Mouse (Mus musculus): ENCODE results near the gene Usp29. TPM values are rescaled to one million over a fixed set of nuclear protein-coding genes. Genes with fewer than 3 reads are reported as not detected.

The Usp29 gene
- total RNA-seq, 2 experiments from 2014 or later, result 2.8 to 4.0 TPM

DNA sequence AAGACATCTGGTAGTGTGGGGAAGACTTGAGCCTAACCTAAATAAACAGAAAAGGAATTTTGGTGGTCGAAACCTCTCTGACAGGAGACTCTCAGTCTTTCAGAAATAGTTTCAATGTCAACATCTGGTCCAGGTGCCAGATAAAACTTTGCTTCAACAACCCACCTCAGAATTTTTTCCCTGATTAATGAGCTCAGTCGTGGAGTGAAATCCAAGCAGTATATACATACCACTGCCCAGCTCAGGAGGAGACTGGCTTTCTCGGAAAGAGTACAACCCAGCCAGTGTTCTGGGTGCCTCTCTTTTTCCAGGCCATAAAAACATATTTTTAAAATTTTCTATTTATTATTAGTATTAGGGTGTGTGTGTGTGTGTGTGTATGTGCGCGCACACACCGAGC is 89.9 kb downstream of the Usp29 start:
- no peak for DNase-seq

- peak; percentile 14 for DNase-seq
Measured at GRCm38 (mm10) chr7:6822633-6823032, 92.3 kb downstream of the Usp29 start.

DNA sequence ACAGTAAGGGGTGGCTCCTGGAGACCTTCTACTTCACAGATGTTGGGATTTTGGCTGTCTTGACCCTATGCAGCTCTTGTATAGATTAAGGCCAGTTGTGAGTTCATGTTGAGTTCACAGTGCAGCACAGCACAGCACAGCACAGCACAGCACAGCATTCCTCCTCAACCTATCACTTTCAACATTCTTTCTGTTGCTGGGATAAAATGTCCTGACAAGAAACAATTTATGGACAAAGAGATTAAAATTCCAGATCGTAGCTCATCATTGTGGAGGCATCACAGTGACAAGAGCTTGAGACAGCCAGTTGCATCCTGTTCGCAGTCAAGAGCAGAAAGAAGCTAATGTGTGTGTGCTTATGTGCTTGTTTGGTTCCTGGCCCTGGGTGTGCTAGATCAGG is 93.3 kb downstream of the Usp29 start:
- no peak for DNase-seq

DNA sequence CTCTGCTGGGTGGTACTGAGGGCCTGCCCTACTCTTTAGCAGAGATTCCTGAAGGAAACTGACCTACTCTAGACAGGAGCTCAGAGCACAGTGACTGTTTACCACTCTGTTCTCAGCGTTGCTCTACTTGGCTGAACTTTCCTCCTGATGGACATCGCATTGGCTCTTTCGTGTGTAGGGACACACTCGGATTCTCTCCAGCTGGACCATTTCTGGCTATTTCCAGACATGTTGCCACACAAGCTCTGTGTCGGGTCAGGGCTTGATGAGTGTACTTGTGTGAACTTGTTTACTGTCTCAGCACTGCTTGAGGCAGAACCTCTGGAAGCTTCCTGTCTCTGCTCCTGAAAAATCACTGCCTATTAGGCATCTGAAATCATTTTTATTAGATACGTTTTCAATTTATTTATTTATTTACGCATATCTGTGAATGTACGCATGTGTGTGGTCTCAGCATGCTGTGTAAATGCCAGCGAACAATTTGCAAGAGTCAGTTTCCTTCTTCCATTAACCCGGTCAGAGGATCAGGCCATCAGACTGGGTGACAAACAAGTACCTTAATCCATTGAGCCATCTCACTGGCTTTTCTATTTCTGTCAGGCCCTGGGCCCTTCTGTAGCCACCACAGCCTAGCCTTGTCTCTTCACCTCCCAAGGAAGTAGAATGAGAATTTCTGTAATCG is 95.7 kb downstream of the Usp29 start:
- DNase-seq, result peak; percentile 72

GRCm38 (mm10) chr7:6829148-6829547 is 98.8 kb downstream of the Usp29 start:
- DNase-seq, result no peak

- DNase-seq, result no peak
Measured at GRCm38 (mm10) chr7:6834950-6835349, 104.6 kb downstream of the Usp29 start.

DNA sequence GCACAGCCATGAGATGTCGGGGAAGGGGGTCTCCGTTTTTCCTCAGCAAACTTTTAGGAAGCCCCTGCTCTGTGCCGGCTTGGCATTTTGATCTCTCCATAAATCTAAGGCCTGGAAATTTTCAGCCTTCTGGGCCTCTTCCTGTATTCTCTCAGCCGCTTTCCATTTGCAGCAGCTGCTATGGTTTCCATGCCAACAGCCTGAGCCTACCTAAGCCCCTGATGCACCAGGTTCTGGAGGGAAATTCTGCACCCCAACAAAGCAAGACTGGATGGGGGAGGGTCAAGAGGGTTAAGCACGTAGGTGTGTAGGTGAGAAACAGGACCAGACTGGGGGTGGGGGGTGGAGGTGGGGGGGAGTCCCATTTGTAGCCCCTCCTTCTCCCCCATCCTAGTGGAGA is 105.0 kb downstream of the Usp29 start:
- no peak for DNase-seq

- DNase-seq, result no peak
Measured at GRCm38 (mm10) chr7:6837297-6837925, 107.0 kb downstream of the Usp29 start.

GRCm38 (mm10) chr7:6837926-6838554 is 107.7 kb downstream of the Usp29 start:
- no peak for DNase-seq

DNA sequence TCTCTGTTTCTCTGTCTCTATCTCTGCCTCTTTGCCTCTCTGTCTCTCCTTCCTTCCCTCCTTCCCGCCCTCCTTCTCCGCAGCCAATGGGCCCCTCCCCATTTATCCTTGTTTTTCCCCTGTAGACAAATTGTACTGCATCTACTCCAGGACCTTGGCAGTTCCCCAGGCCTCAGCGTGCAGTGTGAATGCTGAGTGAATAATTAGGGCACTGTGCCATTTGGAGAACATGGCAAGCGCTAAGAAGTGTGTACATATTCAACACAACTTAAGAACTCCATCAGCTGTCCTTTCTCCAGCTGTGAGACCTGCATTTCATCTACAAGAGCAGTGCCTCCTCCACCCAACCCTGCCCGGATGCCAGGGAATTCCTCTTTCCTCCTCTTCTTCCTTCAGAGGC is 110.5 kb downstream of the Usp29 start:
- DNase-seq, result peak; percentile 52

DNA sequence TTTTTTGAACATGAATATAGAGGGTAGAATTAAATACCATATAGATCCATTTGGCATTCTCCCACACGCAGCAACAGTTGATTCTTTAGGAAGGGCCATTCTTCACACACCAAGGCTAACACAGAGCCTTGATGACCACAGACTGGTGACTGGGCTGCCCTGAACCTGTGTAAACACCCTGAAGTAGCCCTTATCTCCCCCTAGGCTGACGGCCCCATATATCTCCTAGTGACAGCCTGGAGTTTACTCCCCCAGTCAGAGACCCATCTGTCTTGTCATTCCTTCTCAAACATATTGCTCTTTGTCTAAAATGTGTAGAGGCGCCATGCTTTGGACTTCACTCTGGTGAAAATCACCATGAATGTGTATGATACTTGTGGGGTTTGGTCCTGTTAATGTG is 119.1 kb downstream of the Usp29 start:
- DNase-seq, result no peak

GRCm38 (mm10) chr7:6850321-6850720 is 119.9 kb downstream of the Usp29 start:
- DNase-seq, result no peak

- no peak for DNase-seq
Measured at GRCm38 (mm10) chr7:6851256-6851655, 120.9 kb downstream of the Usp29 start.

- no peak for DNase-seq
Measured at GRCm38 (mm10) chr7:6851717-6852503, 121.5 kb downstream of the Usp29 start.

DNA sequence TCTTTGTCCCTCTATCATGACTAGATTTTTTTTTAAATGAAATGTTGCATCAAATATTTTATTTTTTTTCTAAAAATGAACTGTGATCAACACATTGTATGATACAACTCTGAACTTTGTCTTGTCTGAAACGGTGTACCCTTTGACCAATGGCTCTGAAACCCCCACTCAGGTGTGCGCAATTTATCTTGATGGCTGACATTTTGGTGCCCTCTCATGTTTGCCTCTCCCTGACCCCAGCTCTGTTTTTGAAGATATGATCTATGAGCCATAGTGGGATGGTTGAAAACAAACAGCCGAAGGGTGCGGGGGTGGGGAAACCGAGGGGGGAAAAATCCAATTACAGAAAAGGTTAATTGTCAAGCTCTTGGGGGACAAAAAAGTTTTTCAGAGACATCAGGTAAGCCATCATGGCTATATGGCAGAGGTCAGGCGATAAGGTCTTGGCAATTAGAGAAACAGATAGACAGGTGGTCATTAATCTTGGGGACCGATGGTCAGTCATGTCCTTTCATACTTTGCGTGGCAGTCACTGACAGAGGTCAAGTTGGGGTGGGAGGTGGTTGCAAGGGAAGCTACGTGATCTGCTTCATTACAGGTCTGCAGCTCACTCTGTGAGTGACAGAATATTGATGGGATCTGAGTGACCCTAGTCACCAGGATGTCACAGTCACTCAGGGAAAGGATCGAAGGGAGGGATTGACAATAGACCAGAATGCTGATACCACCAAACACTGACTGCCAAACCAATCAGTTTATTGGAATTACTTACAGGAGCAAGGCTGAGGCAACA is 125.4 kb downstream of the Usp29 start:
- no peak for DNase-seq

- no peak for DNase-seq
Measured at GRCm38 (mm10) chr7:6858694-6859270, 128.4 kb downstream of the Usp29 start.

GRCm38 (mm10) chr7:6860689-6861088 is 130.3 kb downstream of the Usp29 start:
- no peak for DNase-seq

- DNase-seq, result no peak
Measured at GRCm38 (mm10) chr7:6866351-6866750, 136.0 kb downstream of the Usp29 start.

GRCm38 (mm10) chr7:6868831-6869230 is 138.5 kb downstream of the Usp29 start:
- DNase-seq, result no peak

GRCm38 (mm10) chr7:6869556-6869955 is 139.2 kb downstream of the Usp29 start:
- no peak for DNase-seq

DNA sequence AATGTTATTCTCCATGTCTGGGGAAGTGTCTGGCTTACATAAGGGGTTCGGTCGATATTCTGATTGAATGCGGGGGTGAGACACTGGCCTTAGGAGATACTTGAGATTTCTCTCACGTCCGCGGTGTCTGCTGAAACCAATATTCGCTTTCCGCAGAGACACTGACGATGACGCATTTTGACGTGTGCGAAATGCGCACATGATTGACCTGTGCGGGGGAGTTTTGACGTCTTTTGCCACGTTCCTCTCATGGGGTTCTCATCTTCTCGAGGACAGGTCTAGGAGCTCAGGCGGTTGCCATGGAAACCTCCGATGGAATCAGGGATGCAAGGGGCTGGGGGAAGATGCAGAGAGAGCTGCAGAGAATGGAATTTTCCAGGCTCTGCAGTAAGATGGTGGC is 144.1 kb downstream of the Usp29 start:
- DNase-seq, result no peak

- no peak for DNase-seq
Measured at GRCm38 (mm10) chr7:6878202-6878601, 147.8 kb downstream of the Usp29 start.
